Mouse (Mus musculus): ENCODE measurements around the gene Bzw2.
"Not testable (repeated sequence)": the region's sequence is repeated elsewhere in the genome, so short reads cannot be mapped to it uniquely, and the experiment has no call there.

The Bzw2 gene

DNA sequence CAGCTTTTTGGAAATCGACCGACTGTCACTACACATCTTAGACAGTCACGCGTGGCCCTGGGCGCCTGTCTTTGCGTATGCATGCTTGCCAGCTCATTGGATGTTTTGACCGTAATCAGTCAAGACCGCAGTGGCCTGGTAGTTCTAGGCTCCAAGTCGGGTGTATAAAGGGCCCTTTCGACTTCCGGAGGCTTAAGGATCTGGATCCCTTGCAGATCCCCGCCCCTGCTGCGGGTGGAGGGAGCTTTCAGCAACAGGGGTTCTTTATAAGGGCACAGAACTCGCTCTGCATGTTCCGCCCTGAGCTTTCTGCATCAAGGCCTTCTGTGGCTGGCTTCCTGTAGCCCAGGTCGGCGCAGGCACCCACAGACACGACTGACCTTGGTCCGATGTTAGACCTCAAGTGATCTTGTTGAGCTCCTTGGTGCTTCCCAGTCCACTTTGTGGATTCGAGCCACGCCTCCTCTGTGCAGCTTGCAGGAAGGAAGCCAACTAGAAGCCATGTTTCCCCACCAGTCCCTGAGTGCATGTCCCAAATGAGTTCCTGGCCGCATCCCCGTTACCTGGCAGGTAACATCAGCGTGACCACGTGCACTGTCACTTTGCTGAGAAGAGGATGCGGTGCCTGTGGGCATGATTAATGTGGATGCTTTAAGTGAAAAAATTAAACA lies at the start of gene Bzw2:
Gene Bzw2, minus strand, starts transcription at position 443 of the 671 bp plus-strand sequence.
- DNase-seq (ENCODE audit: low spot score) = peak; percentile 88

GRCm38 (mm10) chr12:36207072-36207799 lies 49.4 kb upstream of the Bzw2 start:
- DNase-seq (ENCODE audit: low spot score) = peak; percentile 86

DNA sequence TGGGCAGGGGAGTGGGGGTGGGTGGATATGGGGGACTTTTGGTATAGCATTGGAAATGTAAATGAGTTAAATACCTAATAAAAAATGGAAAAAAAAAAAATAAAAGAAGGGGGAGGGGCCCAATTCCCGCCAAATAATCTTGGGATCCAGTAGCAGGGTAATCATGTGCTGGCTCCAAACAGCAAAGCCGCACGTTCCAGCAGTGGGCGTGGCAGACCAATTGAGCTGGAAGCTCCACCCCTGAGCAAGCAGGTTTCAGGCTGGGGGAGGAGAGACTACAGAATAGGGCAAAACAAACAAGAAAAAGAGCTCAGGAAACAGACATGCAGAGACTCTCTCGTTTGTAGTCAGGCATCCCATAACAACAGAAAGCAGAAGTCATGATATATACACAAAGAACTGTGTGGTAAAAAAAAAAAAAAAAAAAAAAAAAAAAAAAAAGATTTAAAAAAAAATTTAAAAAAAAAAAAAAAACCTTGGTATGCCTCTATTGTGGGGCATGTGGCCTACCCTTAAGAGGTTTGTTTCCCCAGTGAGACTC lies 47.8 kb upstream of the Bzw2 start:
- not testable (repeated sequence) for DNase-seq (ENCODE audit: low spot score)

DNA sequence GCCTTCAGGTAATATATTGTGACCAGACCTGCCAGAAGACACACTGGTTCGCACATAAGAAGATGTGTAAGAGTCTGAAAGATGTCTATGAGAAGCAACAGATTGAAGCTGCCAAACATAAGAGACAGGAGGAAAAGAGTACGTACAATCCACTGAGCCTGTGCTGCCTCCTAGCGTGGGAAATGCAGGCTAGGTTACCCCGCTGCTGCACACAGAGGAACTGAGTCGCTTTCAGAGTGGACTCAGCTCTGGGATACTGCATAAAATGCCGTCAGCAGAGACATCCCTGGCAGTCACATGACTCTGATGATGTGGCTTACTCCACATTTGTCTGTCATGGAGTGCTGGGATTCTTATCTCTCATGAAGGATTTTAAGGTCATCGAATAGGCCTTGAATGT lies 37.1 kb upstream of the Bzw2 start:
- no peak for DNase-seq (ENCODE audit: low spot score)

DNA sequence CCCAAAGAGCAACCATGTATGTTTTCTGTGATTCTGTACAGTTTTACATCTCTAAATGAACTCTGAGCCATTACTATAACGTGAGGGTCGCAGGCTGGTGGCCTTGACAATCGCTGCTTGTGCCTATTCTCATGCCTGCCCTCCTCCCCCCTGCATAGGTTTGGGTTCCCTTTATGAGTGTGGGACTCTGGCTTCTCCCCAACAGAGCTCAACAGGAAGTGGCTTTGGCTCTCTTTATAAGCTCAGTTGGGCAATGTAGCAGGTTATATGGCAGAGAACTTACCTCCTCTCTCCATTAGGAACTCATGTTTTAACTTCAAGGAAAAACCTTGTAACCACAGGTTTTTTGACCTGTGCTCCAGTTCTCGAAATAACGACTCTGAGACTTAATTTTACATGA lies 32.5 kb upstream of the Bzw2 start:
- DNase-seq (ENCODE audit: low spot score) = no peak

DNA sequence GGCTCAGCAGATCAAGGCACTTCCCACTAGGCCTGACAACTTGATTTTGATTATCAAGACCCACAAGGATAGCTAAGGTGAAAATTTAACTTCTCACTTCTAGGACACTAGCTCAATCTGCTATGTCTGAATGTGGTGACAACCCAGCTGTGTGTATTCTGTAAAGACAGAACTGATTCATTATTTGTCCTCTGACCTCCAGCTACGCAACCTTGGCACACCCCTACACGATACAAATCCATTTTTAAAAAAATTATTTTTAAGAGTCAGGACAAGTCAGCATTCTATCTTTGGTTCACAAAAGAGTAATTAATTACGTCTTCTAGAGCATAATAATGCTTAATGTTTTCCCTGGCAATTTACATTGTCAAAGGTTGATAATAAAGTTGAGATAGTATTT lies 31.7 kb upstream of the Bzw2 start:
- DNase-seq (ENCODE audit: low spot score) = no peak

DNA sequence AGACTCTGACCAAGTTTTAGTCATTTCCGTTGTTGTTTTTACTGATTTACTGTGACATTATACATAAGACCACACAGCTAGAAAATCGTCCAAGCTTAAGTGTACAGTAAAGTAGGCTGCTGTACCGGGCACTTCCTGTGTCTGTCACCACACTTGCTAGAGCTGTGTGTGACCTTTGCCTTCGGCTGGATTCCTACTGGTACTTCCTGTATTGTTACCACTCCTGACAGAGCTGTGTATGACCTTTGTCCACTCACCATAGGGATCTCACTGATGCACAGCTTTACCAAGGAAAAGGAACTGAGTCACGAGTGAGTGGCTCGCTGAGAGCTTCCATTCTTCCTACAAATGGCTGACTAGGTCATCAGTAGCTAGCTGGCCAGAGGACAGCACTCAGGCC lies 29.2 kb upstream of the Bzw2 start:
- no peak for DNase-seq (ENCODE audit: low spot score)

GRCm38 (mm10) chr12:36182570-36182969 lies 24.7 kb upstream of the Bzw2 start:
- DNase-seq (ENCODE audit: low spot score) = no peak

GRCm38 (mm10) chr12:36177227-36177626 lies 19.3 kb upstream of the Bzw2 start:
- DNase-seq (ENCODE audit: low spot score) = no peak

DNA sequence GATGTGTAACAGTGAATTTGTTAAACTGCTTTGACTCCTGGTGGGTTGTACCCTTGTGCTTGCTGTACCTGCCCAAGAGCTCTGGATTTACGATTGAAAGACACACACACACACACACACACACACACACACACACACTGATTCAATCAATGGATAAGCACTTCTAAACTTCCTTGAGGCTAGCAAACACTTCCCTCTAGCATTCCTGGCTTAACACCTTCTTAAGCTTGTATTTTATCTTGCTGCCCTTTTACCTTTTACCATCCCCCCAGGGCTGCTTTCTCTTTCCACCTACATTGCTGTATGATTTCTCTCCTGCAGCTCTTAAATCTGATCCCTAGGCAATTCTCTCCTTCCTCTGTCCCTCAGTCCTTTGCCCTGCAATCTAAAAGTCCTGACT lies 7.4 kb upstream of the Bzw2 start:
- no peak for DNase-seq (ENCODE audit: low spot score)

DNA sequence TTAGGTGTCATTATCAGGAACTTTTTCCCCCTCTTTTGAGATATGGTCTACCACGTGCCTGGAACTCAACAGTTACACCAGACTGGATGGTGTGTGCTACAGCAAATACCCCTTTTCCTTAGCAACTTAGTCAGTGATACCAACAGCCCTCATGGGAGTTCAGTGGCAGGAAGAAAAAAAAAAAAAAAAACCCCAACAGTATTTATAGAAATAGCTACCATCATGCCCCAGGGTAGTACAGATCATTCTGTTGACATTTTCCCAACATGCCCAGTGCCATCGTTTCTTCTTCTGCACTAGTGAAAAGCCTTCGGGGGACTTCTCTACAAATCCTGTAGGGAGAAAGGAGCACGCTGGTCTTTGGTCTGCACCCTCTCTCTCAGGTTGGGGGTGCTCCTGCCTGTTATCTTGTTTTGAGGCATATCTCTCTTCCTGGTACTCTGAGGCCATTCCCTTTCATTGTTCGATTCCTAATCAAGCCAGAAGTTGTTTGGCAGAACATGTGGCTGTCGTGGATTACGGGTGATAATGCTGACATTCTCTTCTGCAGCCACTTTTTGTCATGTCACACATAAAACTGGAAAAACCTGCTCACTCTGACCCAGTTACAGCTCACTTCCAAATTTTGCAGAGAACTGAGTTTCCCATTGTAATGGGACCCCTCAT lies 6.4 kb upstream of the Bzw2 start:
- DNase-seq (ENCODE audit: low spot score) = no peak

GRCm38 (mm10) chr12:36157304-36157637 lies 609 bp downstream of the Bzw2 start:
- no peak for DNase-seq (ENCODE audit: low spot score)

DNA sequence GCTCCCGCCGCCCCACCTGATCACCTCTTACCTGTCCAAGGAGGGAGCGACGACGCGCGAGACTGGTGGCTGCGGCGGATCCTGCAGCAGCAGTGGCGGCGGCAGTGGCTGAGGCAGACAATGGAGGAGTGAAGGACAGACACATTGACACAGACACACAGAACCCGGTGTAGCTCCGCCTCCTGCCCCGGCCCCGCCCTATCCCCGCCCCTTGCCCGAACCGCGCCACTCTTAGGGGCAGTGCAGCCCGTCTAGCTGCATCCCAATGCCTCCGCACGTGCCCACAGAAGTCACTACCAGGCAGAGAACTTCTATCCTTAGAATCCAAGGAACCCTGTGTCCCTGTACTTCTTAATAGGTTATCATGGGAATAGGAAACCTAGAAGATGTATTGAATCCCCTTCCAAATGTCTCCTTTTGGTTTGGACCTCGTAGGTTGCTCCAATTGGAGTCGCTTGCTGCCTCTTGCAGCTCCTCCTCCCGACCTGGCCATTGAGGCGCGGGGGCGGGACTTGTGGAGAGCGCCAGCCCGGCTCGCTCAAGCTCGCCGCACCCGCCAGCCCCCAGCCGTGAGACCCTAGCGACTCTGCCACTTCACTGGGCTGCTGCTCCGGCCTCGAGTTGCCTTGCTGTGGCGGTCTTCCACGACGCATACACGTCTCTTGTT lies 1.1 kb downstream of the Bzw2 start, which contains the start of gene Ankmy2:
Gene Ankmy2, plus strand, starts transcription at position 478 of the 667 bp plus-strand sequence.
- peak; percentile 94 for DNase-seq (ENCODE audit: low spot score)

- peak; percentile 31 for DNase-seq (ENCODE audit: low spot score)
Observed at GRCm38 (mm10) chr12:36156101-36156636, 1.7 kb downstream of the Bzw2 start.

GRCm38 (mm10) chr12:36155141-36155641 lies 2.7 kb downstream of the Bzw2 start:
- peak; percentile 55 for DNase-seq (ENCODE audit: low spot score)

DNA sequence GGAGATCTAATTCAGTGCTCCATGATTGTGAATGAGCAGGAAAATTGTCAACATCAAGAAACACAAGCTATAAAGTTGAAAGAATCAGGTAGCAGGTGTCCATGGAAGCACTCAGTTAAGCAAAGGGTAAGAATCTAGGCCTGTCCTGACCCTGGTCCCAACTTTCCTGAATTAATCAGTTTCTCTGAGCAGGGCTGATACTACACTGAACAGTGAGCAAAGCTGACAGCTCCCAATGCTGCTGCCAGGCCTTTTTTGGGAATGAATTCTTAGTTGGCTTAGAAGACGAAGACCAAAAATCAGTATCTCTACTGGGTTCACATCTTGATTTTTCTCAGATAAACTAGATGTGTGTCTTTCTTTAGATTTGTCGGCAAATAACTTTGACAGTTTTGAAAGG lies 7.1 kb downstream of the Bzw2 start:
- DNase-seq (ENCODE audit: low spot score) = no peak

- DNase-seq (ENCODE audit: low spot score) = peak; percentile 51
Observed at GRCm38 (mm10) chr12:36150265-36150664, 7.6 kb downstream of the Bzw2 start.

- no peak for DNase-seq (ENCODE audit: low spot score)
Observed at GRCm38 (mm10) chr12:36146230-36147011, 11.5 kb downstream of the Bzw2 start.

GRCm38 (mm10) chr12:36140401-36140800 lies 17.5 kb downstream of the Bzw2 start:
- peak; percentile 58 for DNase-seq (ENCODE audit: low spot score)

DNA sequence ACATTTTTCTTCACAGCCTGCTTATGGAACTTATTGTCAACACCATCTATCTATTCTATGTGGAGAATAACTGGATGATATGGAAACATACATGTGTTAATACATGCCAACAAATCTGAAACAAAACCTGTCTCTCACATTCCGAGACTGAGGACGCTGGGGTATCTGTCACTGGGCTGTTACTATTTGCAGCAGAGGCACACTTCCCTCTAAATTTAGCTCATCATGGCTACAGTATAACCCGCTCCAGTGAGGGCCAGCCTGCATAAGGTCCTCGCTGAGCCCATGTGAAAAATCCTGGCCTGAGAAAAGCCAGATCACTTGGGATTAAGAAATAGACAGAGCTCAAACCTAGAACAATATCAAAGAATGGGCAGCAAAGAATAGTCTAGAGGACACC lies 20.7 kb downstream of the Bzw2 start:
- no peak for DNase-seq (ENCODE audit: low spot score)

GRCm38 (mm10) chr12:36136285-36136684 lies 21.6 kb downstream of the Bzw2 start:
- no peak for DNase-seq (ENCODE audit: low spot score)
